Mouse (Mus musculus): ENCODE data around the gene Kctd2. TPM values are rescaled to one million over a fixed set of nuclear protein-coding genes. Genes with fewer than 3 reads are reported as not detected.
"Not testable (repeated sequence)": the region's sequence is repeated elsewhere in the genome, so short reads cannot be mapped to it uniquely, and the experiment has no call there.

Kctd2 gene
- polyA plus RNA-seq, 1 experiment: 45.9 TPM

- no peak for DNase-seq (ENCODE audit: low read depth)
- no peak for TF ChIP-seq CTCF (IDR thresholded peaks at IDR 0.05; ENCODE audit: borderline replicate concordance, extremely low read depth, insufficient read depth, insufficient read length)
- no peak for TF ChIP-seq POLR2A (IDR thresholded peaks at IDR 0.05; ENCODE audit: borderline replicate concordance, extremely low read depth, insufficient read depth, insufficient read length, poor library complexity, severe bottlenecking)
Measured at GRCm38 (mm10) chr11:115446906-115447305, 27.0 kb downstream of the Kctd2 start.

- TF ChIP-seq POLR2A (IDR thresholded peaks at IDR 0.05; ENCODE audit: borderline replicate concordance, extremely low read depth, insufficient read depth, insufficient read length, poor library complexity, severe bottlenecking) (no peak), CTCF (IDR thresholded peaks at IDR 0.05; ENCODE audit: borderline replicate concordance, extremely low read depth, insufficient read depth, insufficient read length) (no peak)
Measured at GRCm38 (mm10) chr11:115447321-115447885, 27.5 kb downstream of the Kctd2 start.

GRCm38 (mm10) chr11:115448075-115448474 is 28.1 kb downstream of the Kctd2 start:
- no peak for DNase-seq (ENCODE audit: low read depth)
- TF ChIP-seq POLR2A (IDR thresholded peaks at IDR 0.05; ENCODE audit: borderline replicate concordance, extremely low read depth, insufficient read depth, insufficient read length, poor library complexity, severe bottlenecking) (no peak), CTCF (IDR thresholded peaks at IDR 0.05; ENCODE audit: borderline replicate concordance, extremely low read depth, insufficient read depth, insufficient read length) (no peak)

More at GRCm38 (mm10) chr11:115447321-115447885, 27.5 kb downstream of the Kctd2 start:
- DNase-seq (ENCODE audit: low read depth): no peak

GRCm38 (mm10) chr11:115448998-115449397 is 29.1 kb downstream of the Kctd2 start:
- no peak for DNase-seq (ENCODE audit: low read depth)
- TF ChIP-seq POLR2A (IDR thresholded peaks at IDR 0.05; ENCODE audit: borderline replicate concordance, extremely low read depth, insufficient read depth, insufficient read length, poor library complexity, severe bottlenecking) (no peak), CTCF (IDR thresholded peaks at IDR 0.05; ENCODE audit: borderline replicate concordance, extremely low read depth, insufficient read depth, insufficient read length) (no peak)

- TF ChIP-seq POLR2A (IDR thresholded peaks at IDR 0.05; ENCODE audit: borderline replicate concordance, extremely low read depth, insufficient read depth, insufficient read length, poor library complexity, severe bottlenecking) (no peak), CTCF (IDR thresholded peaks at IDR 0.05; ENCODE audit: borderline replicate concordance, extremely low read depth, insufficient read depth, insufficient read length) (no peak)
- DNase-seq (ENCODE audit: low read depth): no peak
Measured at GRCm38 (mm10) chr11:115450176-115450575, 30.2 kb downstream of the Kctd2 start.

- DNase-seq (ENCODE audit: low read depth): no peak
- no peak for TF ChIP-seq POLR2A (IDR thresholded peaks at IDR 0.05; ENCODE audit: borderline replicate concordance, extremely low read depth, insufficient read depth, insufficient read length, poor library complexity, severe bottlenecking)
- no peak for TF ChIP-seq CTCF (IDR thresholded peaks at IDR 0.05; ENCODE audit: borderline replicate concordance, extremely low read depth, insufficient read depth, insufficient read length)
Measured at GRCm38 (mm10) chr11:115451781-115452241, 31.9 kb downstream of the Kctd2 start.

GRCm38 (mm10) chr11:115452281-115452860 is 32.4 kb downstream of the Kctd2 start:
- TF ChIP-seq POLR2A (IDR thresholded peaks at IDR 0.05; ENCODE audit: borderline replicate concordance, extremely low read depth, insufficient read depth, insufficient read length, poor library complexity, severe bottlenecking) (no peak), CTCF (IDR thresholded peaks at IDR 0.05; ENCODE audit: borderline replicate concordance, extremely low read depth, insufficient read depth, insufficient read length) (no peak)
- peak; percentile 23 for DNase-seq (ENCODE audit: low read depth)

- DNase-seq (ENCODE audit: low read depth): no peak
- no peak for TF ChIP-seq POLR2A (IDR thresholded peaks at IDR 0.05; ENCODE audit: borderline replicate concordance, extremely low read depth, insufficient read depth, insufficient read length, poor library complexity, severe bottlenecking)
- TF ChIP-seq CTCF (IDR thresholded peaks at IDR 0.05; ENCODE audit: borderline replicate concordance, extremely low read depth, insufficient read depth, insufficient read length): no peak
Measured at GRCm38 (mm10) chr11:115453306-115453705, 33.4 kb downstream of the Kctd2 start.

- DNase-seq (ENCODE audit: low read depth): not testable (repeated sequence)
Measured at GRCm38 (mm10) chr11:115454822-115455221, 34.9 kb downstream of the Kctd2 start.

- DNase-seq (ENCODE audit: low read depth): no peak
- 0 out of 2 replicates have a peak, but pooled peaks have one; percentile 12 for TF ChIP-seq CTCF (IDR thresholded peaks at IDR 0.05; ENCODE audit: borderline replicate concordance, extremely low read depth, insufficient read depth, insufficient read length)
- no peak for TF ChIP-seq POLR2A (IDR thresholded peaks at IDR 0.05; ENCODE audit: borderline replicate concordance, extremely low read depth, insufficient read depth, insufficient read length, poor library complexity, severe bottlenecking)
Measured at GRCm38 (mm10) chr11:115455619-115456018, 35.7 kb downstream of the Kctd2 start.

- TF ChIP-seq CTCF (IDR thresholded peaks at IDR 0.05; ENCODE audit: borderline replicate concordance, extremely low read depth, insufficient read depth, insufficient read length) (no peak), POLR2A (IDR thresholded peaks at IDR 0.05; ENCODE audit: borderline replicate concordance, extremely low read depth, insufficient read depth, insufficient read length, poor library complexity, severe bottlenecking) (no peak)
- DNase-seq (ENCODE audit: low read depth): no peak
Measured at GRCm38 (mm10) chr11:115456182-115456581, 36.3 kb downstream of the Kctd2 start.

- DNase-seq (ENCODE audit: low read depth): peak; percentile 24
- TF ChIP-seq CTCF (IDR thresholded peaks at IDR 0.05; ENCODE audit: borderline replicate concordance, extremely low read depth, insufficient read depth, insufficient read length) (no peak), POLR2A (IDR thresholded peaks at IDR 0.05; ENCODE audit: borderline replicate concordance, extremely low read depth, insufficient read depth, insufficient read length, poor library complexity, severe bottlenecking) (no peak)
Measured at GRCm38 (mm10) chr11:115457405-115457804, 37.5 kb downstream of the Kctd2 start.
